Mouse (Mus musculus): Measurements from ENCODE around the gene Olfr1410.

- TF ChIP-seq CTCF (IDR thresholded peaks at IDR 0.05 in 2 of 3, conservative IDR thresholded peaks at IDR 0.05 in 1 of 3; ENCODE audit: control insufficient read depth in 1 of 3, insufficient read depth in 1 of 3, low read depth in 2 of 3, low read length in 3 of 3, poor library complexity in 1 of 3, severe bottlenecking in 1 of 3) (peak; percentile 16 to 85 (median 57); a peak in 5 of 6 replicates), POLR2A (IDR thresholded peaks at IDR 0.05; ENCODE audit: control insufficient read depth in 1 of 2, insufficient read depth in 1 of 2, low read depth in 1 of 2, low read length in 2 of 2, poor library complexity in 1 of 2) (no peak), GATA1 (IDR thresholded peaks at IDR 0.05; ENCODE audit: low read depth, low read length) (no peak), MXI1 (IDR thresholded peaks at IDR 0.05; ENCODE audit: low read depth, low read length) (no peak), MAZ (IDR thresholded peaks at IDR 0.05; ENCODE audit: low read depth, low read length) (no peak), ELF1 (IDR thresholded peaks at IDR 0.05; ENCODE audit: low read depth, low read length) (no peak), TBP (IDR thresholded peaks at IDR 0.05; ENCODE audit: low read depth, low read length) (no peak), TCF12 (IDR thresholded peaks at IDR 0.05; ENCODE audit: low read depth, low read length) (no peak), ZC3H11A (IDR thresholded peaks at IDR 0.05; ENCODE audit: low read depth, low read length) (peak; percentile 53), CHD2 (IDR thresholded peaks at IDR 0.05; ENCODE audit: low read length) (no peak), USF1 (IDR thresholded peaks at IDR 0.05; ENCODE audit: low read depth, low read length) (no peak), KAT2A (conservative IDR thresholded peaks at IDR 0.05; ENCODE audit: low read depth, low read length) (no peak)
Measured at GRCm38 (mm10) chr1:92614516-92614915, 8.9 kb downstream of the Olfr1410 start.
